Mouse (Mus musculus): ENCODE data around the gene Tmem265.

Tmem265 gene

DNA sequence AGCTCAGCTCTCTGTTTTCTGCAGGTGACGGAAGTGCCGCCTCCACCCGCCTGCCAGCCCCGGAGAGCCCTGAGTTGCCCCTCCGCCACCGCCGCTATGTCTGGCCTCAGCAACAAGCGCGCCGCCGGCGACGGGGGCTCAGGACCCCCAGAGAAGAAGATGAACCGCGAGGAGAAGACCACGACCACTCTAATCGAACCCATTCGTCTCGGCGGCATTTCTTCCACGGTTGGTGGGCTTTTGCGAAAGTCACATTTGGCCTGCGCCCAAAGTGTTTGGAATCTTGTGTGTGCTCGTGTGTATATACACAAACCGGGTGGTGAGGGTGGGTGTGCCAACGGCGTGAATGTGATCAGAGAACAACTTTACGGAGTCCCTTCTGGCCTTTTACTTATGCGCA lies 27.7 kb downstream of the Tmem265 start:
- no peak for DNase-seq

DNA sequence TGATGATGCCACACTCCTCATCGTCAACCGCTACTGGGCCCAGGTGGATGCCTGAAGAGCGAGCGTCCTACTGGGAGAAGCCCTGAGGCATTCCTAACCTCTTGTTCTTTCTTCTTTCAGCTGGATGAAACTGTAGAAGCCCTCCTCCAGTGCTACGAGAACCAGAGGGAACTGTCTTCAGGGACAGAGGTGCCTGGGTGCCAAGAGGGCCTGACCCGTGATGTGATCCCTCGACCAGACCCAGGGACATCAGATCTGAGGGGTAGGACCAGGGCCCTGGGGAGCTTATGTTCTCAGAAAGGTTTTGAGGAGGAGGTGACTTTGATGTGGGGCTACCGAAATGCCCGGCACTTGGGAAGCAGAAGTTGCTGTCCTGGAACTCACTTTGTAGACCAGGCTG lies 28.4 kb downstream of the Tmem265 start:
- DNase-seq: no peak

DNA sequence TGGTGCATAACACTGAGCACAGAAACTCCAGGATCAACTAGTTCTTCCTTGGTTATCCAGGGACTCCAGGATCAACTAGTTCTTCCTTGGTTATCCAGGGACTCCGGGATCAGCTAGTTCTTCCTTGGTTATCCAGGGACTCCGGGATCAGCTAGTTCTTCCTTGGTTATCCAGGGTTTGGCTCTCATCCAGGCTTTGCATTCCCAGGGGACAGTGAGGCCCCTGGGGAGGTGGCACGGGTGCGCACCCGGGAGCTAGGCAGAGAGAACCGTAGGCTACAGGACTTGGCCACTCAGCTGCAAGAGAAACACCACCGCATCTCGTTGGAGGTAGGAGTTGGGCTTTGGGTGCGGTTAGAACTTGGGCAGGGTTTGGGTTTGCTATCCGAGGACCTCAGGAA lies 29.9 kb downstream of the Tmem265 start:
- no peak for DNase-seq

DNA sequence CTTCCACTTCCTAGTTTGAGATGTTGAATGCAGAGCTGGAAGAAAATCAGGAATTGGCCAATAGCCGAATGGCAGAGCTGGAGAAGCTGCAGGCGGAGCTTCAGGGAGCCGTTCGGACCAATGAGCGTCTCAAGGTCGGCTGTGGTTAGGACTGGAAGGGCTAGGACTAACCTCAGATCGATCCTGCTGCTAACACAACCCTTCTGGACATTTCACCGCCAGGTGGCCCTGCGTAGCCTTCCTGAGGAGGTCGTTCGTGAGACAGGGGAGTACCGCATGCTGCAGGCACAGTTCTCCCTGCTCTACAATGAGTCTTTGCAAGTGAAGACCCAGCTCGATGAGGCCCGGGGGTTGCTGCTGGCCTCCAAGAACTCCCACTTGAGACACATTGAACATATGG lies 31.4 kb downstream of the Tmem265 start:
- no peak for DNase-seq

DNA sequence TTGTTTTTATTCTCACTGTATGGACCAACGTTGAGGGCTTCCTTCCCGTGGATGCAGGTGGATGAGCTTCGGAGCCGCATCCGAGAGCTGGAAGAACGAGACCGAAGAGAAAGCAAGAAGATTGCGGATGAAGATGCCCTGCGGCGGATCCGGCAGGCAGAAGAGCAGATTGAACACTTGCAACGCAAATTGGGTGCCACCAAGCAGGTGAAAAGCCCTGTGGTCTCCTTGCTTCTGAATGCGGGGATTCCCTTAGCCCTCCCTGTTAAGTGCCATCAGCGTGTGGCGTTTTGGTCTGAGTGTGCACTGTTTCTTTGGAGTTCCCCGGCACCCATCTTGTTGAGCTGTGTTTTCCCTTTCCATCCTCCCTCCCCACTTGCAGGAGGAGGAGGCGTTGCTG lies 35.6 kb downstream of the Tmem265 start:
- DNase-seq: no peak

- DNase-seq: no peak
Measured at GRCm38 (mm10) chr7:127600612-127601011, 39.4 kb downstream of the Tmem265 start.

GRCm38 (mm10) chr7:127601735-127602134 lies 40.5 kb downstream of the Tmem265 start:
- no peak for DNase-seq

DNA sequence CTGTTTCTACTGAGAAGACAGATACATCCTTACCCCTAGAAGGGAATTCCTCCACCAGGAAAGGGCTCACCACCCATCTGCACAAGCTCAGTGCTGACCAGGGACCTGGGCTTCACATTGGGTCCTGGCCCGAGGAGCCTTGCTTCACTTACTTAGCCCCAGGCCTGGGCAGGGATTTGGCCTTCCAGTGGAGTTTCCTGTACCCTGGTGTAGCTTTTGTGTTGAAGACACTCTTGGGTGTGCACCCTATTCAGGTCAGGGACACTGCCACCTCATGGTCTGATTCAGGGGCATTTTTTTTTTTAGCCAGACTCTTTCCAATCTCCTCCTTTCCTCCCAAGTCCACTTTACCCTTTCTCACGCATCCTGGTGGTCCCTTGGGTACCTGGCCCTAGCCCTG lies 41.7 kb downstream of the Tmem265 start:
- DNase-seq: no peak

GRCm38 (mm10) chr7:127604256-127604655 lies 43.1 kb downstream of the Tmem265 start:
- DNase-seq: no peak

DNA sequence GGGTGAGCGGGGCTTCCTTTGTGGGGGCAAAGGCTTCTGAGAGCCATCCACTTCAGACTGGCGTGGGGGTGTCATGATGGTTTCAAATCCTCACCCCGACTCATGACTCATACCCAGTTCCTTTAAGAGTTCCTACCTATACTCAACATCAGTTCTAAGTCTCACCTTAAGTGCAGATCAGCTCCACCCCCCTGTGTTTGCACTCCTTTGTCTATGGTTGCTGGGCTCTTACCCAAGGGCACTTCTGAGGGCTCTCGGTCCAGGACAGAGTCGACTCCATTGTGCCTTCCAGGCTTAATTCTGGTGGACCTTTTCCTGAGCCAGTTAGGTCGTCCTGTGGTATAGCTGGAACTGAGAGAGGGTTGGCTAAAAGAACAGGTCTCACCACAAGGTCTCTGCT lies 46.0 kb downstream of the Tmem265 start:
- no peak for DNase-seq

- DNase-seq: no peak
Measured at GRCm38 (mm10) chr7:127611011-127611410, 49.8 kb downstream of the Tmem265 start.

DNA sequence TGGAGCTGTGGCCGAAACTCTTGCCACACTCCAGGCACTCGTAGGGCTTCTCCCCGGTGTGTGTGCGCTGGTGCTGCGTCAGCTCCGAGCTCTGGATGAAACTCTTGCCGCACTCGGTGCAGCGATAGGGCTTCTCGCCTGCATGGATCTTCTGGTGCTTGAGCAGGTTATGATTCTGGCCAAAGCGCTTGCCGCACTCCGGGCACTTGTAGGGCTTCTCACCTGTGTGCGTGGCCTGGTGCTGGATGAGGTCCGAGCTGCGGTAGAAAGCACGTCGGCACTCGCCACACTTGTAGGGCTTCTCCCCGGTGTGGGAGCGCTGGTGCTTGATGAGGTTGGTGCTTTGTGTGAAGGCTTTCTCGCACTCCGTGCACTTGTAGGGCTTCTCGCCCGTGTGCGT lies 50.4 kb downstream of the Tmem265 start:
- DNase-seq: no peak

DNA sequence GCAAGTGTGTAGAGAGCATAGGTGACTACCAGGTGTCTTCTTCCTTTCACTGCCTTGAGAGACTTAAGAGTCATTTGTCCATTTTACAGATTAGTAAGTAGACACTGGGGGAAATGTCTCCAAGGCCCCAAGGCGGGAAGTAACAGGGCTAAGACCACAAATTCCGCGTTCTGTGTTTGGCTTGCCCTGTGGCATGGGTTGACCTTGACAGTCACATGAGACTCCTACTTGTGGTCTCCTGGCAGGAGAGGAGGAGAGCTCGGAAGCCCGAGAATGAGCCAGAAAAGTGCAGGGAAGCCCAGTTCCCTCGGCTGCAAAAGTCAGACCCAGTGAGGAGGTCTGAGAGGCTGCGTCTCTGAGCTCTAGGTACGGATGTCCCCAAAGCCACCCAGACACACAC lies 52.3 kb downstream of the Tmem265 start:
- no peak for DNase-seq

DNA sequence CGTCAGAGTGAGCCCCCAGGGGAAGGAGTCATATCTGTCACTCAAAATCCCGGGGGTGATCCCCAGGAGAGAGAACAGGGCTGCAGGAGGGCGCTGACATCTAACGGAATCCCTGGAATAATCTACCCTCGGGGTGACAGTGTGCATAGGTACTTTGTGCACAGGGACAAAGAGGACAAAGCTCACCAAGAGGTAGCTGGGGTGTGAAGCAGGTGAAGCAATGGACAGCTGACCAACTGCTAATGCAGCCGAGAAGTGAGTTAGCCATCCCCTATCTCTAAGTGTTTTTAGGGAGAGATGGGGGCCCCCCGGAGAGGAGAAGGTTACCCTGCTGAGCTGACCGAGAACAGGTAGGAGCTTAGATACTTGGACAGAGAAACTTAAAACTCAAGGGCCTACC lies 52.9 kb downstream of the Tmem265 start:
- DNase-seq: no peak

- no peak for DNase-seq
Measured at GRCm38 (mm10) chr7:127614511-127614890, 53.3 kb downstream of the Tmem265 start.

- peak; percentile 72 for DNase-seq
Measured at GRCm38 (mm10) chr7:127614891-127615843, 54.0 kb downstream of the Tmem265 start, which contains the start of gene Zfp629. Gene Zfp629 (minus strand): TSS chr7:127615797.

DNA sequence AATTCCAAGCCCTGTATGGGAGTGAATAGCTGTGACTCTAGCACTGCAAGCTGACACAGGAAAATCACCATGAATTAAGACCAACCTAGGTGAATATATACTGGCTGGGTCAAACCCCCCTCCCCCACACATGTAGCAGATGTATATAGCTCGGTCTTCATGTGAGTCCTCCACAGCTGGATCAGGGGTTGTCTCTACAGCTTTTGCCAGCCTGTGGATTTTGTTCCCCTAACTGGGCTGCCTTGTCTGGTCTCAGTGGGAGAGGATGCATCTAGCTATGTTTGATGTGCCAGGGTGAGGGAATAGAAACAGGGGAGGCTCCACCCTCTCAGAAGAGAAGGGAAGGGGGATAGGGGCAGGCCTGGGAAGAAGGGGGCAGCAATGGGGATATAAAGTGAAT lies 55.1 kb downstream of the Tmem265 start:
- DNase-seq: no peak

Data from cerebellum, adult 11-12 months (tissue).